Mouse (Mus musculus): Measurements from ENCODE around the gene Ntrk2.

DNA sequence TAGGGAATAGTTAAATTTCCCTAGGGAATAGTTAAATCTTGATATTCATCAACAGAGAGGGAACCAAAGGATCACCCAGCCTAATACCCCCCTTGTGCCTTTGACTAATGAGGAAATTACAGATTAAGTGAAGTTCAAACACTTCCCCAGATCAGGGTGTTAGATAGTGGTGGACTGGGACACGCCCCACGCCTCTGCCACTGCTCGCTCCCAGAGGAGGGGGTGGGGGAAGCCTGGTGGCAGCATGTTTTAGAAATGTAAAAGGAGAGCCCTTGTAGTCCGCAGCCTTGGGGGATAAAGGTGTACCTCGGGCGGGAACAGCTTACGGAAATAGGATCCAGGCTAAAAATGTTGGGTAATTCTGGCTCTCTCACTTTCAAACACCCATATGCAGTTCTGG is 252.7 kb downstream of the Ntrk2 start:
- no peak for TF ChIP-seq GATA1 (IDR thresholded peaks at IDR 0.05; ENCODE audit: borderline replicate concordance, low read length)
- no peak for TF ChIP-seq CTCF (IDR thresholded peaks at IDR 0.05; ENCODE audit: low read depth, low read length)
- no peak for TF ChIP-seq POLR2AphosphoS5 (IDR thresholded peaks at IDR 0.05; ENCODE audit: insufficient replicate concordance, low read depth, low read length)
- TF ChIP-seq TAL1 (conservative IDR thresholded peaks at IDR 0.05; ENCODE audit: low read depth, low read length), result no peak
